Mouse (Mus musculus) intestine, embryonic 15.5 days (tissue): ENCODE measurements at regions not wholly inside any gene's neighbourhood (a gene's known extent, or its start where the extent isn't known, plus 50 kb on each side); places are given as distances from the start of the nearest gene placed in this dataset.

Experiments
- ATAC-seq: fragments of 200-750 bp; cut with Nextera tagmentation; 2 replicates; pipeline ENCODE4 v1.8.0; 2017; ENCODE audit warnings: moderate TSS enrichment, moderate library complexity
- H3K27ac ChIP-seq: fragments of 300-500 bp; sonication (generic); 2 replicates; pipeline ENCODE4 v1.5.1; 2015; ENCODE audit warnings: mild to moderate bottlenecking, inconsistent platforms
- H3K27me3 ChIP-seq: fragments of 300-500 bp; sonication (generic); replicated peaks from 2 replicates; pipeline ENCODE4 v1.6.1; 2015; ENCODE audit warnings: inconsistent platforms
- H3K36me3 ChIP-seq: fragments of 300-500 bp; sonication (generic); 2 replicates; pipeline ENCODE4 v1.6.1; 2015; ENCODE audit warnings: inconsistent platforms
- H3K4me1 ChIP-seq: fragments of 300-500 bp; sonication (generic); replicated peaks from 2 replicates; pipeline ENCODE4 v1.6.1; 2015; ENCODE audit warnings: inconsistent platforms
- H3K4me2 ChIP-seq: fragments of 300-500 bp; sonication (generic); replicated peaks from 2 replicates; pipeline ENCODE4 v1.6.1; 2015; ENCODE audit warnings: mild to moderate bottlenecking, inconsistent platforms
- H3K4me3 ChIP-seq: fragments of 300-500 bp; sonication (generic); replicated peaks from 2 replicates; pipeline ENCODE4 v1.5.1; 2015; ENCODE audit warnings: inconsistent platforms
- H3K9ac ChIP-seq: fragments of 300-500 bp; sonication (generic); 2 replicates; pipeline ENCODE4 v1.6.1; 2015; ENCODE audit warnings: inconsistent platforms
- H3K9me3 ChIP-seq: fragments of 300-500 bp; sonication (generic); 2 replicates; pipeline ENCODE4 v1.6.1; 2016; ENCODE audit warnings: inconsistent platforms
- WGBS: fragments of 180-500 bp; shearing (Covaris S2); methylation state at CpG from one replicate; pipeline ENCODE4 v1.1.7; 2015; 5-methylcytosine and 5-hydroxymethylcytosine counted together

DNA sequence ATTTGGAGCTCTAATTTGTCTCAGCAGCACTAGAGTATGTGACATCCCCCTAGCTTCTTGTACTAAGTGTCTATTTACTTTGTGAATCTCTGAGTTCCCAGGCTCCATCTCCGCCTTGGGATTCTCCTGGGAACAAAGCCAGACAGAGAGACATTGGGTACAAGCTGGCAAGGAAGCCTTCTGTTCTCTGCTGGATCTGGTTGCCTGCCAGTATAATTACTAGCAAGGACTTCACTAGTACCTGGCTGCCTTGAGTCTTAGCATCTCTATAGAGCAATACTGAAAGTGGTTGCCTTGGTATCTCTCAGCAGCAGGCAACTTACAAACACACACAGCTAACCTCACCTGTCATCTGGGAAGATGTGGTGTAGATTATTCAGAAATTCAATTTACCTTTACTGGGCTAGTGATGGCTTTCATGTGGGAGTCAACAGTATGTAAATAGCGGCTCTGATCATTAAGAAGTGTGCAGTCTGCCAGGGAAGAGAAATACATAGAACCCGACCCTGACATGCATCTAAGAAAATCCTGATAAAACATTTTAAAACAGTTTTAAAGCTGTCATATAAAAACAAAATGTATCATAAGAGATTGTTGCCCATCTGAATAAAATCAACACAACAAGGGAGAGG lies 283.8 kb downstream of the Kcns3 start:
- WGBS: 69% methylated on average over 3 of the region's 3 CpGs
- Histone ChIP-seq H3K4me2 (no peak overlapping the region), H3K27me3 (no peaks in the 10 kb centered on the region), H3K9ac (no peak overlapping the region), H3K36me3 (no peaks in the 10 kb centered on the region), H3K4me3 (no peak overlapping the region), H3K4me1 (no peaks in the 10 kb centered on the region), H3K27ac (no peak overlapping the region), H3K9me3 (no peaks in the 10 kb centered on the region)
- ATAC-seq: no peak

DNA sequence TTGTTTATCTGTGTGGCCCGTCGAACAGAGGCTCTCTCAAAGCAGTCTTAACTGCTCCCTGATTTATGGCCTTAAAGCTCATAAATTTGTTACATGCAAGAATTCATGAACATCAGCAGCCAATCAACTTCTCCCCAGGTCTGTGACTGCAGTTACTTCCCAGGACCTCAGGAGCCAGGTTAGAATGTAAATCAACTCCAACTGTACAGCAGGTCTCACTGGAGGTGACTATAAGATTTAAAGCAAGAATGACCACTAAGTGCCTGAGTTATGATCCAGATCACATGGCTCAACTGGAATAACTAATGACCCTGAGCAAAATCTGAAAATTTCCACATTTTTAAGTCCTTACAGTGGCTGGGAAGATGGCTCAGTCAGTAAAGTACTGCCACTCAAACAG lies 285.6 kb downstream of the Kcns3 start:
- Histone ChIP-seq H3K27me3 (no peaks in the 10 kb centered on the region), H3K9me3 (no peaks in the 10 kb centered on the region), H3K4me3 (no peak overlapping the region), H3K27ac (no peak overlapping the region), H3K4me2 (no peak overlapping the region), H3K36me3 (no peaks in the 10 kb centered on the region), H3K9ac (no peak overlapping the region), H3K4me1 (no peaks in the 10 kb centered on the region)
- WGBS: 28% methylated on average over 2 of the region's 2 CpGs
- ATAC-seq: no peak

DNA sequence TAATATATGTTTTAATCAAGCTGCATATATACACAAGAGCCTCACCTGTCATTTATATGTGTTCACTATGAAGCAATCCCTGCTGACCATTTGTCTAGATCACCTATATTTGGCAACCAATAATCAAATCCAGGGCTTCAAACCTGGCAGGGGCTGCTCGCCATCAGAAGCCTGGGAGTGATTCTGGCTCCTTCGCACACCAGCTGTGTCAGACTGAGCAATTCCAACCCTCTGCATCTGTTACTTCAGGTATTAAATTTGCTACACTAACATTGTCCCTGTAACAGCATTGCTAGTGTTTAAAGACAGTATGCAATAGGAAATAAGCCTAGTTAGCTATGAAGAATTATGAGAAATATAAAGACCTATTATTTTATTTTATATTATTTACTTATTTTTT lies 330.5 kb downstream of the Kcns3 start:
- ATAC-seq: no peak
- H3K9ac ChIP-seq: no peak overlapping the region
- WGBS: 87% methylated on average over 2 of the region's 2 CpGs
- no peak overlapping the region for H3K4me3 ChIP-seq
- H3K4me2 ChIP-seq: no peak overlapping the region
- no peaks in the 10 kb centered on the region for H3K4me1 ChIP-seq
- no peaks in the 10 kb centered on the region for H3K27me3 ChIP-seq
- no peaks in the 10 kb centered on the region for H3K36me3 ChIP-seq
- no peaks in the 10 kb centered on the region for H3K9me3 ChIP-seq
- no peak overlapping the region for H3K27ac ChIP-seq

DNA sequence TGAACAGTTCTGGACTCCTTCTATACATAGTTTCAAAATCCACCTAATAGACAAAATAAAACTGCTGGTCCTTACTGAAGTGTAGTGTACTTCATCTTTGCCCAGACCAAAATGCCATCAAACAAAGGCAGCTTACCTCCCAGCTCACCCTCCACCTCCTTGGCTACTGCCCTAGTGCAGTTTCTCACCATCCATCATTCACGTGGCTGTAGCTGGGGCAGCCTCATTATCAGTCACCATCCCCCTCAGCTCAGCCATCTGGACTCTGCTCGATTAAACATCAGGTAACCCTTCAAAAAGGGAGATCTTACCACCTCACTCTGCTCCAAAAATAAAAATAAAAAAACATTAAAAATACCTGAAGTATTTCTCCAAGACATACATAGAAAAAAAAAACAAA lies 332.8 kb downstream of the Kcns3 start:
- Histone ChIP-seq H3K4me1 (no peaks in the 10 kb centered on the region), H3K4me3 (no peak overlapping the region), H3K9ac (no peak overlapping the region), H3K4me2 (no peak overlapping the region), H3K9me3 (no peaks in the 10 kb centered on the region), H3K36me3 (no peaks in the 10 kb centered on the region), H3K27ac (no peak overlapping the region), H3K27me3 (no peaks in the 10 kb centered on the region)
- WGBS: 10% methylated on average over 2 of the region's 2 CpGs
- ATAC-seq: no peak

DNA sequence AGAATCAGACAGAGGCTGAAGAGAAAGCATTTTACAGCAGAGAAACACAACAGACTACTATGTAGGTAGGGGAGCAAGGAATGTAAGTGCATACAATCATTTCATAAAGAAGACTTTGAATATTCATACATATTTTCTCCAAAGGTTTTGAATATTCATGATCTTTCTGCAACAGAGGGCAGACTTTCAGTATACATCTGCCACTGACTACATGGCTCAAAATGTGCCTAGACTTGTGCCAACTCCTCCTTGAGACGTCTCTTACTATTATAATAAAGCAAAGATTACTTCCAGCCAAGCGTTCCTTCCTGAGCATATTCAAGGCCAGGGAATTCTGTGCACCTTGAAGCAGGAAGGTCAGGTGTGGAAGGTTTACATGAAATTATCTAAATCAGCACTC lies 333.3 kb downstream of the Kcns3 start:
- WGBS: 81% methylated on average over 2 of the region's 2 CpGs
- H3K27me3 ChIP-seq: no peaks in the 10 kb centered on the region
- ATAC-seq: no peak

DNA sequence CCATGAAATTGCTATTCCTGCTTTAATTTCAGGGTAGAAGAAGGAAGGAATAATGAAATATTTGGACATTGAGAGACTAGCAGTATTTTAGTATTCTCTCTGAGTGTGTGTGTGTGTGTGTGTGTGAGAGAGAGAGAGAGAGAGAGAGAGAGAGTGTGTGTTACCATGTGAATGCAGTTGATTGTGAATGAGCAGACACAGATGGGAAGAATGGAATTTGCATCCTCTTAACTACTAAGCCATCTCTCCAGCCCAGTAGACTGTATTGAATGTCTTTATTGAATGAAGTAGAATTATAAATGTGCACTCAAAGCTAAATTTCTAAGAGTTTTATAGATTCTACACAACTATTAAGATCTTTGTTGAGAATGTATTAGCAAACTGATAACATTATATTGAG lies 340.3 kb downstream of the Kcns3 start:
- no peaks in the 10 kb centered on the region for H3K4me1 ChIP-seq
- no peak for ATAC-seq
- no peaks in the 10 kb centered on the region for H3K27me3 ChIP-seq
- no peak overlapping the region for H3K4me2 ChIP-seq
- H3K9ac ChIP-seq: no peak overlapping the region
- H3K4me3 ChIP-seq: no peak overlapping the region
- H3K9me3 ChIP-seq: no peaks in the 10 kb centered on the region
- no peak overlapping the region for H3K27ac ChIP-seq
- H3K36me3 ChIP-seq: no peaks in the 10 kb centered on the region

More for the DNA sequence above, 333.3 kb downstream of the Kcns3 start:
- H3K4me1 ChIP-seq: no peaks in the 10 kb centered on the region
- no peak overlapping the region for H3K4me2 ChIP-seq
- H3K9me3 ChIP-seq: no peaks in the 10 kb centered on the region
- no peak overlapping the region for H3K4me3 ChIP-seq
- no peak overlapping the region for H3K27ac ChIP-seq
- no peak overlapping the region for H3K9ac ChIP-seq
- no peaks in the 10 kb centered on the region for H3K36me3 ChIP-seq

DNA sequence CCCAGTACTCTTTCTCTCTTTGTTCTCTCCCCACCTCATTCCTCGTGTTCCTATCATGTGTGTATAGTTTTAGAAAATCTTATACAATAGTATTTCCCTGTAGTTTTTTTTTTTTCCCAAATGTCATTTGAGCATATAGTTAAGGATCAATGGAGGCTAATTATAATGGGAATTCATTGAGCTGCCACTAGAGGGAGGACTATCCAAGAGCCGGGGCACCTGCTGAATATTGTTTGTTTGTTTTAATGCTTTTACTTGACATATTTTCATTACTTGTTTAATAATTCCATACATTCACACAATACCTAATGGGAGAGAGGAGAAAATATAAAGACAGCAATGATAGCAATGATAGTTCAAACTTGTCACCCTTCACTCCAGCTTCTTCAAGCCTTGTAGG lies 346.4 kb downstream of the Kcns3 start:
- ATAC-seq: no peak
- Histone ChIP-seq H3K4me1 (no peaks in the 10 kb centered on the region), H3K27me3 (no peaks in the 10 kb centered on the region), H3K36me3 (no peaks in the 10 kb centered on the region), H3K9ac (no peak overlapping the region), H3K4me2 (no peak overlapping the region), H3K27ac (no peak overlapping the region), H3K9me3 (no peaks in the 10 kb centered on the region), H3K4me3 (no peak overlapping the region)
- 45% methylated on average over 2 of the region's 2 CpGs for WGBS
